Mouse (Mus musculus): ENCODE measurements at regions not wholly inside any gene's neighbourhood (a gene's known extent, or its start where the extent isn't known, plus 50 kb on each side); places are given as distances from the start of the nearest gene placed in this dataset.

DNA sequence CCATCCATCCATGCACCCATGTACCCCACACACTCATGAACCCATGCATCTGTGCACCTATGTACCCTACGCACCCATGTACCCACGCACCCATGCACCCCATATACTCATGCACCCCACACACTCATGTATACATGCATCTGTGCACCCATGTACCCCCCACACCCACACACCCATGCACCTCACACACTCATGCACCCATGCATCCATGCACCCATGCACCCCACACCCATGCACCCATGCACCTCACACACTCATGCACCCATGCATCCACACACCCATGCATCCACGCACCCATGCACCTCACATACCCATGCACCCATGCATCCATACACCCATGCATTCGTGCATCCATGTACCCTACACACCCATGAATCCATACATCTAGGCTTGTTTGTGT lies 63.6 kb downstream of the 4930564D02Rik start:
- DNase-seq, result no peak

DNA sequence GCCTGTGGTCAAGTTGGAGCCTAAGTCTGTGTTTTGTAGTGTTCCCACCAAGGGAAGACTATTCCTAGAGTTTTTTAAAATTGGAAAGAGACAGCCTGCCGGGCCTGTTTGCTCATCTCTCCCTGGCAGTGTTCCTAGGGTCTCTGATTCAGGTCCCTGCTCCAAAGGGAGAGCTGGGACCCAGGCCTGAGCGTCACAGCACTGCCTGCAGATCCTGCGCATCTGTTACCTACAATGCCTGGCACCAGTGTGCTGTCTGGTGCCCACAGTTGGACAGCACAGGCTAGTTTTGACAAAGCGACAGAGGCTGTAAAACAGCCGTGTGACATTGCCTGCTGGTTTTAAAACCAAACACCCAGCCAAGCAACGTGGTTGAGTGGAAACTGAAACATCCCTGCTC lies 64.4 kb downstream of the 4930564D02Rik start:
- no peak for DNase-seq

DNA sequence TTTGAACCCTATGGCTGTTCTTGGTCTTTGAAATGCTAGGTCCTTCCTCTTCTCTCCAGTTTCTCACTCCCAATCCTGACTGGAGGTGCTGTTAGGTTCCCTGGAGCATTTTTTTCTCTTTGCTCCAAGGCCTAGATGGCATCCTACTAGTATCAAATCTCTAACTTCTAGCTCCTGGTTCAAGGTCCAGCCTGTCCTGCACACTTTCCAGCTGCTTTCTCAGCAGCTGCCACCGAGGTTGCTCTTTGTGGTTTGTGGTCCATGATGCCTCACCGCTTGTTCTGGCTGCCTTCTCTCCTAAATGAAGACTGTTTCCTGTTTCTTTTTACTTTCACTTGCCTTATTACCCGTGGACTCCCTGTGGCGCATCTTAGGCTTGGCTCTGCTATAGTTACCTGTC lies 66.4 kb downstream of the 4930564D02Rik start:
- no peak for DNase-seq

DNA sequence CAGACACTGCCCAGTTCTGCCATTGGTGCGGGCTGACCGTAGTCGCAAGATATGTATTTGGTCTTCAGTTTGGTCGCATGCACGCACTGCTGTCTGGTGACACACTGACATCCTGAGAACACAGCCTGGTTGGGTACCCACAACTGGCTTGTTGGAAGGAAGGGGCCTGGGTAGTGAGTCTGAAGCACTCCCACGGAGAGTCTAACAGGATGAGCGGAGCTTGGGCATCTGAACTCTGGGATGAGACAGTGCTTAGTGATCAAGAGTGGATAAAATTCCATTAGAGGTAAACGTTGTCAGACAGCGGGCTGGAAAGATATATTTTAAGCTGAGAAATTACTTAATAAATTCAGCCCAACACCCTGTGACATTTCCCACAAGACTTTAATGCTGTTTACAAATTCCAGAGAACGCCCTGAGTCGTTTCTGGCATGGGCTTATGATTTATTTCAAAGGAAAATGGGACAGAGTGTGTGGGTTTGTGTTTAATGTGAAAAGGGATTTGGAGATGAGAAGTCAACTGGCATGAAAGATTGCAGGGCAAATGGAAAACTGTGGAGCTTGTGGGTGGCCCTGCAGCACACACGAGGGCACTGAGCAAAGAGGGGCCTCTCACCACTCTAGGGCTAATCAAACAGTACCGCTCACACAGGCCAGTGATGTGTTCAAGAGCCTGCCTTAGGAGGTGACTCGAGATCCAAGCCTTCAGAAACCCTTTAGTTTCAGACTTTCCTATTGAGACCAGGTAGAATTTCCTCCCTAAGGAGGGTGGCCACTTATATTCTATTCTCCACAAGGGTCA lies 74.7 kb downstream of the 4930564D02Rik start:
- DNase-seq, result no peak

DNA sequence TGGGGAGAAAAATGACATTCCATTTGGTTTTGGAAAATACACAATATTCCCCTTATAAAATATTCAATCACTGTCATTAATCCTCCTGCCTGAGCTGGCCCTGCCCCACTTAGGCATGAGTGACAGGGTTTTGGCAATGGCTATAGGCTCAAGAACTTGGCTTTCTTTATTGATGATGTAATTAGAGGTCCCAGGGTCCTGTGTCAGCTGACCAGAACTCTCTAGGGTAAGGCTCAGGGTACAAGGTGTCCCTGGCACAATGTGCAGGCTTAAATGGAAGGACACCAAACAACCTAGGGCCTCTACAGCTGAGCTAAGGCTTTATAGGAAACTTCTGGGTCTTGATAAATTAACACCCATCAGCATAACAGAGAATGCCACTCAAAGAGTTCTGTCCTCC lies 76.0 kb downstream of the 4930564D02Rik start:
- no peak for DNase-seq

DNA sequence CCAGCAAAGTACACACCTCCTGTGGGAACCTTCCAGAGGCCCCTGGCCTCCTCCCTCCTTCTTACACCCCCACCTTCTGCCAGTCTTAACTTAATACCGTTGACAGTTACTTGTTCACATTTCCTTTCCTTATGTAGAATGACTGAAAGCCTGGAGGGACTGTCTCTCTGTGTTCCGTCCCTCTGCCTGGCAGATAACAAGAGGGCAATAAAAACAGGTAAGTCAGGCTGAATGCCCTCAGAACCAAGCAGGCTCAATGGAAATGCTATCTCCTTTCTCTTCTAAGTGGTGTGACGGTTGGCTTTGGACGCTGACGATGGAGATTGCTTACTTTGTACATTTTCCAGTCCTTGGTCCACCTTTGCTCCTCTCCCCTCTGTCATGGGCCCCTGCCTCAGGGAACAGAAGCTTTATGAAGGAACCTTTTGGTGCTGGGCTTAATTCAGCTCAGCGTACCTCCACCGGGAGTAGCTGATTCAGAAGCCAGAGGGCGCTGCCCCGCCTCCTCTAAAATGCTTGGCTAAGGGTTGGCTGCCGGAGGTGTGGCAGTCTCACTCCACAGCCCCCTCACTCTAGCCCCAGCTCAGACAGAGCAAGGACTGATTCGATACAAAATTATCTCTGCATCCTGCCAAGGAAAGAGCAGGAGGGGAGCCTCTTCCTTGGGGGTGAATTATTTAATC lies 85.0 kb downstream of the 4930564D02Rik start:
- DNase-seq, result peak; percentile 40 to 44

DNA sequence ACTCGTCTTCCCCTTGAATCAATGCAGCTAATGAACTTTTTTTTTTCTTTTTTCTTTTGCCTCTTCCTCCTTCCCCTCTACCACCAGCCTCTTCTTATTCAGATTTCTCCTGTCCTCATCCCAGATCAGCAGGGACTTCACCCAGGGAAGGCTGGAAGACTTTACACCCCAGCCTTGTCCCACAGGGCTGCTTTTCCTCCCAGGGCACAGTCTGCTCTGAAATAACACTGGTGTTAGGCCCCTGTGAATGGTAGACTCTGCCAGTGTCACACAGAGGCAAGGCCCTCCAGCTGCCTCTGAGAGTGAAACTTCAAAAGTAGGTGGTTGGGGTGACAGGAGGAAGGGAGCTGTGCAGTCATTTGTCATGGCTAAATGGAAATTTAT lies 85.5 kb downstream of the 4930564D02Rik start:
- DNase-seq, result no peak

DNA sequence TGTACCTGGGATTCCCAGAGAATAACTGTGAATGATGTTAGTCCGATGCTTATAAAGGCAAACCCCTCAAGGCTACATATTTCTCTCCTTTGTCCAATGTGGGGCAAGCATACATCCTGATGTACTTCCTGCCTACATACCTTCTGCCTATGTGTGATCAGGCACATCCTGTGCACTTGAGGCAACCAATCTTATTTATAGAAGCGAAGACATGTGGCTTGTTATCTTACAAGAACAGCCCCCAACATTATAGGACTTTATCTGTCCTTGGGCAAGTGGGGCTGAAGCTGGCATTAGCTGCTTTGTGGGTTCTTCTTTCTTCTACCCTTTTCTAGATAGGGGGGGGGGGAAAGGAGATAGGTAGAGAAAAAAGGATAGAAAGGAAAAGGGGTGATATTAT lies 91.7 kb downstream of the 4930564D02Rik start:
- no peak for DNase-seq

DNA sequence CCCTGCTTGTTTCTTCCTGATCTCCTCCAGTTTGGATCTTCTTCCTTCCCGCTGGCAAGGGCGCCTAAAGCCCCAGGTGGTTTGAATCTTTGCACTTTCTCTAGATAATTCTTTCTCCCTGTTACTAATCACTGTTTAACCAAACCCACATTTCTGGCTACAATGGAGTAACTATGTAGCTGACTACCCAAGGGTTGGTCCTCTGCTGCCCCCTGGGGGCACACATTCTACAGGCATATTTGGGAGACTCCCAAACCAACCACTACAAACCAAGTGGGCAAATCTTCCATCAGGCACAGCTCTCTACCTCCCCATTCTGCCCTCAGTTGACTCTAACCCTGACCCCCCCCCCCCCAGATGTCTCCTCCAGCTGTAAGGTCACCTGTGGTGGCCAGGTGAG lies 98.7 kb downstream of the 4930564D02Rik start:
- peak; percentile 81 to 92 for DNase-seq

DNA sequence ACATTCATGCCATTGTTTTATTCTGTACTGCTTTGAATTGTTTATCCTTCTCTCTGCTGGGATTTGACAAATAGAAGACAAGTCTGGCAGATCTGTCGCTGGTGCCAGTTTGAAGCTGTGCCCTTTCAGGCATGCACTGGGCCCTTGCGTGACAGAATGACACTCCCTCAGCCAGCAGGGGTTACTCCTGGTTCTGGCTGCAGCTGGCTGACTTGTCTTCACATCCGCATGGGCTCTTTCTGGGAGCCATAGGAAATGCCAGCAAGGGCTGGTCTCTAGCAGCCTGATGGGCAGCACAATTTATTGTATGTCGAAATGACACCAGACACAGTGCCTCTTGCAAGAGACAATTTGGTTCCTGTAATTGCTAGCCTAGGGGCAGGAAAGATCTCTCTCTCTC lies 102.5 kb downstream of the 4930564D02Rik start:
- no peak for DNase-seq

DNA sequence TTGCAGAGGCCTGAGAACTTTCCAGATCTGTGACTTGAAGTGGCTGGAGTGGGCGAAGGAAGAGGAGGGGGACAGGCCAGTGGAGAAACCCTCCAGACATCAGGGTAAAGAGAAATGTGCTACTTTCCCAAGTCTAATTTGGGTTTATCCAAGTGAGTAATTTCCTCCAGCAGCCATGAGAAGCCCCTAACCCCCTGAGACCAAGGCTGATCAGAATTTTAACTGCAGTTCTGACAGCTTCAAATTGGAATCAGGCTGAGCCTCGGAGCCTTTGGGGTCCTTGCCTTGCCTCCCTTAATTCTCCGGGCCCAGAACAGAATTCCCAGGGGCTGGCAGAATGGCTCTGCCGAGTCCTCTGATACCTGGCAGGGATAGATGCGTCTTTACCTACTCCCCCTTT lies 104.9 kb downstream of the 4930564D02Rik start:
- no peak for DNase-seq

DNA sequence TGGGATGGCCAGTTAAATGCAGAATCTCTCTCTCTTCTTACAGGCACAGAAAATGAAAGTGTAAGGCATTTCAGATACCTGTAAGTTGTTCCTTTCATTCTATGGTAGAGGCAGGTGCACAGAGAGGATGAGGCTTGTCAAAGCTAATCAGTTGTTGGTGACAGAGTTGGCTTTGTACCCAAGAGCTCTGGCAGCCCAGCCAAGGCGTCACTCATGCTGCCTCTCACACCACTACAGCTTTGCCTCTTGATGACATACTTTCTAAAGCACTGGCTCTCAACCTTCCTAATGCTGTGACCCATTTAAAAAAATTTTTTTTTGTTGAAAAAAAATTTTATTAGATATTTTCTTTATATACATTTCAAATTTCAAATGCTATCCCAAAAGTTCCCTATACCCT lies 105.4 kb downstream of the 4930564D02Rik start:
- DNase-seq, result no peak

DNA sequence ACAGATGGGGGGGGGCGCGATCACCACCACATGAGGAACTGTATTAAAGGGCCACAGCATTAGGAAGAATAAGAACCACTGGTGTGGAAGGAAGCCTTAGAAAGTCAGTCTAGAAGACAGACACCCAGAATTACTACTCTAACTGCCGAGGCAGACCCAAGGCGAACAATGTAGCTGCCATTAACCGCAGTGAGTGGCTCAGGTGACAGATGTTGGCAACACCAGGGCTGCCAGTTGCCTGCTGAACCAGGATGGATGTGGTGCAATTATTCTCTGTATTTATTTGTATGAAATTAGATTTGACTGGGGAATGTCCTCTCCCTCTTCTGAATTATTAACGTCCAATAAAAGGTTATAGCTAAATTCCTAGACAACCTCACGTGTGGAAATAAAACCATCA lies 124.7 kb downstream of the 4930564D02Rik start:
- DNase-seq, result no peak

DNA sequence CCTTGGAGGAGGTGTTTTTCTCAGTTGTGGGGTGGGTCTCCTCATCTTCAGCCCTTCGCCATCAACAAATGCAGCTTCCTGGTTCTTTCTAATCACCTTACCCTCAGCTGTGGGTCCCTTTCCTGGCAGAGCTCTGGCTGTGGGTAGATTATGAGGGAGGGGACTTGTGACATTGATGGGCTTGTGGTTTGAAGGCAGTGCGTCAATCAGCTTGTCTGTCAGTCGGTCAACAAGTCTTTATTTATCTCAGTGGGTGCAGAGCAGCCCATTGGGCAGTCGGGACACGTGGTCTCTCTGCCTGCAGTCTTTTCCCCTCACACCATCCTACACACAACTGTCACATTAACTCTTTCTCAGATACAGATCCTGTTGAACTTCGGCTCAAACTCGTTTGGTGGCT lies 125.2 kb downstream of the 4930564D02Rik start:
- DNase-seq, result no peak

DNA sequence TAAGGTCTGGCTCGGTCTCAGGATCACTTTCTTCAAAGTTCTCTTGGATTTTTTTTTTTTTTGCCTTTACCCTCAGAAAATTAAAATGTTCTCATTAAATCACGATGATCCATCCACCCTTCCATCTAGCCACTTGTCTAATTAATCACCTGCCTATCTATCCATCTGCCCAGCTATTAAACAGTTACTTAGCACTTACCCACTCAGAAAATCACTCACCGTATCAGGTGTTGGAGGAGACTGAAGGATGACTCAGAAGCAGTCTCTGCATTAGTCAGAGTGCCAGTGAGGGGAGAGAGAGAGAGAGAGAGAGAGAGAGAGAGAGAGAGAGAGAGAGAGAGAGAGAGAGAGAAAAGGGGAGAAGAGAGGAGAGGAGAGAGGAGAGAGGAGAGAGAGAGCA lies 134.1 kb downstream of the 4930564D02Rik start:
- no peak for DNase-seq

DNA sequence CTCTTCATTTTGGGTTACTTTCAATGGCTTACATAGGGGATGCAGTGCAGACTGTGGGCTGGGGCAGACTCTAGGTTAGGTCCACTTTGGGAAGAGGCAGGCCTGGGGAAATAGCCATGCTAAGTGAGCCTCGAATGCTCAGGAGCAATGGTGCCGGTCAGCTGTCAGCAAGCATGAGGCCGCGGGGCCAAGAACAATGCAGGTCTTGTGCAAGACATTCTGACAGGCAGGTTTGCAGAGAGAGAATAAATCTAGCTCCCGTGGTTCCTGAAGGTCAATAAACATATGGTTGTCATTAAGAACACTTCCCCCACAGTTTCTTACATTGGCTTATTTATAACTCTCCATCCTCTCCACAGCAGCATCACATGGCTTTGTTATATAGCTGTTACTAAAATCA lies 142.5 kb downstream of the 4930564D02Rik start:
- no peak for DNase-seq

DNA sequence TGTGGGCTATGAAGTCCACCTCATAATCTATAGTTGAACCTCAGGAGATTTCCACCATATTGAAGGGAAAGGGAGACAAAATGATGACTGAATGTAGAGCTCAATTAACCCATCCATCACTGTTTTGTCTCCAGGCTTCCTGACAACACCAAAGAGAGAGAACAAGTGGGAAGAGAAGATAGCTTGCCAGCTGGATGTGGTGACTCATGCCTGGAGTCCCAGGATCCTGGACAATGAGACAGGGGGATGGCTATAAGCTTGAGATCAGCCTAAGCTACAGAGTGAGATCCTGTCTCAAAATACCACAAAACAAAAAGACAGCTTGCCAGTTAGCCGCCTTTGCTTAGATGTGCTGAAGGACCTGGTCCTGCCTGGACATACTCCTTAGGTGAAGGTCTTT lies 144.4 kb downstream of the 4930564D02Rik start:
- DNase-seq, result no peak

DNA sequence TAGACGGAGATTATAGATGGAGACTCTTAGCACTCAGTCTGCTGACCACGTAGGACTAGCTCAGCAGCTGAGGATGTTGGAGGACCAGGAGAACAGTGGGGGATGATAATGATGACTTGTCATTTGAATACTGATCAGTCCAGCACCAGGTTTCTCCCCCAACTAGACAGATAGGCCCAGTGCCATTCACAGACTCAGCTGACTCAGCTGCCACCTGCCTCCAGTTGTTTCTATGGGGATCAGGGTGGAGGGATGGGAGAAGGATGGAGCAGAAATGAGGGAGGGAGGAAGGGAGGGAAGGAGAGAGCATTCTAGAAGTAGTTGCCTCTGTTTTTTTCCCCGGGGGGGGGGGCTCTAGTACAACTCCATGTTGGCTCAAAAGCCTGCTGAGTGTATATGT lies 145.1 kb downstream of the 4930564D02Rik start:
- no peak for DNase-seq

DNA sequence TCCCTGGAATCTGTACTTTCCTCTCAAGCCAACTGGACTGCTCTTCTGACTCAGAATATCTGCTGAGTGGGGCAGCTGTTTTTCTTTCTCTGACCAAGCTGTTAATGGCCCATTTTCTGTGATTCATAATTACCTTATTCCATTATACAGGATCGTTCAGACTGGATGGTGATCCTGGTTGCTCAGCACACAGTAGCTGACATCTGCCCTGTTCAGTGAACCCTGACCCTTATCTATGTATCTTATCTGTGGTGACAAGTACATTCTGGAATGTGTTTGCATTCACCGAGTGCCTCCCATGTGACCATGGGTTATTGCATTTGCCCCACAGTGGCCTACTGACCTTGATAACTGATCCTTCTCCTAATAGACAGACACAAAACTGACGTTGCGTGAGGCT lies 148.2 kb downstream of the 4930564D02Rik start:
- no peak for DNase-seq

DNA sequence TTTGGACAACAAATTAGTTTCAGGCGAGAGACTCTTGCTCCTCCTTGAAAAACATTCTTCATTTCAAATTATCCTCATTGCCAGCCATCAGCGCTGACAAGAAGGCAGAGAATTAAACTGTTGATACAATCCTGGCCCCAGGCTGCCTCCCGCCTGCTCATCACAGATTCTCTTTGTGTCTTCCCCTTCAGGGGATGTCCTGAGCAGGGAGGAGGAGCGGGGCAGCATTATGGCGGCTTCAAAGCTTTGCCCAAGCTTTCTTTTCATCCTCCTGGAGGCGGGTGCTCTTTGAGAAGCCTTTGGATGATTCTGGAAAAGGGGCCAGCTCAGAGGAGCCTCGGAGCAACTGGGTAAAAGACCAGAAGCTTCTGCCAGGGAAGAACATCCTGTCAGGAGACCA lies 149.1 kb downstream of the 4930564D02Rik start:
- DNase-seq, result no peak

DNA sequence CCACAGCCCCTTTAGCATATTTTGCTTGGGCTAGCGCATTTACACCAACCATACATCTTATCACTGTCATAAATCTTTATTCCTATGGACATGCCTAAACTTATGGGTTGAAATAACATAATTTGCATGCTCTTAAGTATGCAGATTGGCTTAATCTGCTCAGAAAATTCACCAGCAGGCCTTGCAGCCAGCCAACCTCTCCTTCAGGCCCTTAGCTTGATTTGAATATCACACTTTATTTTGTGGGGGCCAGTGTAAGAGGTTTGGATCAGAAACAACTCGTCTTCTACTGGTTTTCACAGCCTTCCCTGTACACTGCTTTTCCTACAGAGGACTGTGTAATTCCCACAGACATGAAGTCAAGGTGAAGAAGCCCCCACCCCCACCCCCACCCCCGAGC lies 153.0 kb downstream of the 4930564D02Rik start:
- no peak for DNase-seq

DNA sequence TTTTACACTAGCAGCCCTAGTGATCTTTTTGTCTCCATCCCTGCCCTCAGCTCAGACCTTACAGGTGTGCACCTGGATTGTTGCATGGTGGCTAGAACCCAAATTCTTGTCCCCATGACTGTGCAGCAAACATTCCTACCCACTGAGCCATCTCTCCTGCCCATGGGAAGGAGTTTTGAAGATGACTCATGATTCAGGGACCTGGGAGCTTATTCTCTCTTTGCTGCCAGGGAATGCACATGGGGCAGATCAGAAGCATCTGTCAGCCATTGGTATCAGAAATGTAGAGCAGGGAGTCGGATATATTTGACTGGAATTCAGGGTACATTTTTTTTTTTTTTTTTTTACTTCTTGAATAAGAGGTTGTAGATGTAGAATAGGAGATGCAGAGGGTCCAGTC lies 154.0 kb downstream of the 4930564D02Rik start:
- DNase-seq, result no peak

DNA sequence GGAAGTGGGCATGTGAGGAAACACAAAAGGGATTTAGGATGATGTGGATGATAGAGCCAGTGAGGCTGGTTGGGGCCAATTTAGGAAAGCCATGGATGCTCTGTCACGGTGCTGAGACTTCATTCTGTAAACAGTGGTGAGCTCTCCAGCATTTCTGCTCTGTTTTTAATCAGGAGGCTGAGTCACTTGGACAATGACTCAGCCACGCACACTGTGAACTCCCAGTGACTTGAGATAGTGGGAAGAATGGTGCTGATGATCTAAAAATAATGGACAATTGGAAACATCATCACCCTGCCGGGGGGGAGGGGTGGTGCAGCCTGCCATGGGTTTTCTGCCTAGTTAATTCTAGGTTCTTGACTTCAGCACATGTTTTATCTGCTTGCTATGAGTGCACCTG lies 156.3 kb downstream of the 4930564D02Rik start:
- DNase-seq, result no peak

DNA sequence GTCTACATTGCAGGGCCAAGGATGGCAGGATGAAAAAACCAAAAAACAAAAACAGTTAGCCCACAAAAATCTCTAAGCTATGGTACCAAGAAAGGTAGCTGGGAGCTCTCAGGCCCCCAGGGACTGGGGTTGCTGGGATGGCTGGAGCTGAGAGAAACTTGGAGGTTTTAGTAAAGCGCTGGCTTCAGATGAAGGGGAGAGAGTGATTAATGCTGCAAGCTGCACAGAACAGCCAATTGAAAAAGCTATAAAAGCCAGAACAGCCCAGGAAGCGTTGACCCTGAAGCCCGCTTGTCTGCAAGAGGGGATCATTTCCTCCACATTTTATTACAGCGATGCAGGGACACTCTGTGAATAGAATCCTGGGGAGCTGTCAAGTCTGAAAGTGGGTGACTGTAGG lies 157.0 kb downstream of the 4930564D02Rik start:
- DNase-seq, result no peak

DNA sequence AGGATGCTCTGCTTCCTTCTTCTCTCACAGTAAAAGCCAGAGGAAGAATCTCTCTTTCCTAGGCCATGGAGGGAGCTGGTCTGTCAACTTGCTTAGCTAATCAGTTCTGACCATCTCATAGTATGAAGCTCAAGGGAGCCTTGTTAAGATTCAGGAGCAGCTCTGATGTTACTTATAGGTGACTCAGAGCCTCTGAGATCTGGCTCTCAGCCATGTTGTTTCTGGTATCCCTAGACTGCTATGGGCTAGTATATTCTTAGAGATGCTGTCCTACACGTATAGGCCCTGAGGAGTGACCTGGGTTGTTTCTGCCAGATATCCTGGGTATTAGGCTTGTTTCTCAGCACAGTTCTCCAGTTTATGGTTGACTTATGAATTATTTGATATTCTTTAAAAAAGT lies 160.9 kb downstream of the 4930564D02Rik start:
- DNase-seq, result no peak
